Mouse (Mus musculus) NIH3T3 (cell line): ENCODE results near the gene Exoc6b.

ENCODE experiments used
- DNase-seq: peaks from one replicate; pipeline ENCODE4 v3.0.0-alpha.2; 2012; ENCODE audit warnings: low read depth

The Exoc6b gene

GRCm38 (mm10) chr6:84726876-84727275 lies 342.4 kb downstream of the Exoc6b start:
- peak; percentile 83 for DNase-seq

- DNase-seq, result no peak
Measured at GRCm38 (mm10) chr6:84713171-84713570, 356.1 kb downstream of the Exoc6b start.

- no peak for DNase-seq
Measured at GRCm38 (mm10) chr6:84710831-84711230, 358.5 kb downstream of the Exoc6b start.

GRCm38 (mm10) chr6:84708631-84709030 lies 360.7 kb downstream of the Exoc6b start:
- DNase-seq, result peak; percentile 85

- no peak for DNase-seq
Measured at GRCm38 (mm10) chr6:84699579-84699978, 369.7 kb downstream of the Exoc6b start.

GRCm38 (mm10) chr6:84698288-84698673 lies 371.0 kb downstream of the Exoc6b start:
- DNase-seq, result no peak

GRCm38 (mm10) chr6:84697474-84698287 lies 371.6 kb downstream of the Exoc6b start:
- DNase-seq, result peak; percentile 84

- DNase-seq, result no peak
Measured at GRCm38 (mm10) chr6:84693844-84694243, 375.5 kb downstream of the Exoc6b start.

GRCm38 (mm10) chr6:84693204-84693603 lies 376.1 kb downstream of the Exoc6b start:
- DNase-seq, result no peak

- DNase-seq, result no peak
Measured at GRCm38 (mm10) chr6:84691907-84692306, 377.4 kb downstream of the Exoc6b start.

- DNase-seq, result no peak
Measured at GRCm38 (mm10) chr6:84677770-84678169, 391.5 kb downstream of the Exoc6b start.

GRCm38 (mm10) chr6:84674936-84675335 lies 394.4 kb downstream of the Exoc6b start:
- no peak for DNase-seq

GRCm38 (mm10) chr6:84674136-84674535 lies 395.2 kb downstream of the Exoc6b start:
- peak; percentile 35 for DNase-seq

GRCm38 (mm10) chr6:84661451-84662112 lies 407.7 kb downstream of the Exoc6b start:
- no peak for DNase-seq

GRCm38 (mm10) chr6:84660982-84661381 lies 408.3 kb downstream of the Exoc6b start:
- DNase-seq, result no peak

- peak; percentile 91 for DNase-seq
Measured at GRCm38 (mm10) chr6:84657091-84657490, 412.2 kb downstream of the Exoc6b start.

- peak; percentile 87 for DNase-seq
Measured at GRCm38 (mm10) chr6:84656680-84657079, 412.6 kb downstream of the Exoc6b start.

- no peak for DNase-seq
Measured at GRCm38 (mm10) chr6:84651902-84652301, 417.4 kb downstream of the Exoc6b start.

- DNase-seq, result no peak
Measured at GRCm38 (mm10) chr6:84647197-84647596, 422.1 kb downstream of the Exoc6b start.

GRCm38 (mm10) chr6:84646696-84647095 lies 422.6 kb downstream of the Exoc6b start:
- no peak for DNase-seq

- DNase-seq, result no peak
Measured at GRCm38 (mm10) chr6:84641062-84641431, 428.3 kb downstream of the Exoc6b start.

- no peak for DNase-seq
Measured at GRCm38 (mm10) chr6:84640324-84641061, 428.8 kb downstream of the Exoc6b start.

GRCm38 (mm10) chr6:84638206-84638605 lies 431.1 kb downstream of the Exoc6b start:
- peak; percentile 27 for DNase-seq
